Mouse (Mus musculus) liver (tissue): ENCODE results near the gene Calcoco2.

Experiments used
- DNase-seq: peaks from one replicate; pipeline ENCODE4 v3.0.0-alpha.2; 2020; ENCODE audit warnings: mixed read lengths

Calcoco2 gene

DNA sequence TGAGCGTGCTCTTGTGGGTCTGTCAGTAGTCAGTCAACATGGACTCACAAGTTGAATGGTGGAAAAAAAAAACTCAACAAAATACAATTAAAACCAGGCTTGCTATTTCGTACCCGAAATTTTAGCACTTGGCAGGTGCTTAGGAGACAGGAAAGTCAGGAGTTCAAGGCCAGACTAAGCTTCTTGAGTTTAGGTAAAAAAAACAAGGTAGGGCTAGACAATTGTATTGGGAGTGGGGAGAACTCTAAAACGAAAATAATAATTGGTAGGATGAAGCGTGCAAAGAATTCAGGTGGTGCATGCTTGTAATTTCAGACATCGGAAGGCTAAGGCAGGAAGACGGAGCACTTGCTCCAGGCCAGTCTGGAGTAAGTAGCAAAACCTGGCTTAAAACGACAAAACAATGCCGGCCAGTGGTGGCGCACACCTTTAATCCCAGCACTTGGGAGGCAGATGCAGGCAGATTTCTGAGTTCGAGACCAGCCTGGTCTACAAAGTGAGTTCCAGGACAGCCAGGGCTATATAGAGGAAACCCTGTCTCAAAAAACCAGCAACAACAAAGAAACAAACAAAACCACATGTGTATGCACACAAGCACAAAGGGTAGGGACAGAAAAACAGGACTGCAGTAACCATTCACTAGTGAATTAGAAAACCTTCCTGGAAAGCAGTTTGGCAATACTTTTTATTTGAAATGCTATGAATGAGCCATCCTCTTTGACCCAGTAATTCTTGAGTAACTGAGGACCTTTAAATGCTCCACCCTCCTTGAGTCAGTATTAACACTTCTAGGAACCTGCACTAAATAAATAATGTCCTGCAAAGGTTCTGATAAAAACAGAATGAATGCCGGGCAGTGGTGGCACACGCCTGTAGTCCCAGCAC is 35.3 kb downstream of the Calcoco2 start:
- DNase-seq = no peak

DNA sequence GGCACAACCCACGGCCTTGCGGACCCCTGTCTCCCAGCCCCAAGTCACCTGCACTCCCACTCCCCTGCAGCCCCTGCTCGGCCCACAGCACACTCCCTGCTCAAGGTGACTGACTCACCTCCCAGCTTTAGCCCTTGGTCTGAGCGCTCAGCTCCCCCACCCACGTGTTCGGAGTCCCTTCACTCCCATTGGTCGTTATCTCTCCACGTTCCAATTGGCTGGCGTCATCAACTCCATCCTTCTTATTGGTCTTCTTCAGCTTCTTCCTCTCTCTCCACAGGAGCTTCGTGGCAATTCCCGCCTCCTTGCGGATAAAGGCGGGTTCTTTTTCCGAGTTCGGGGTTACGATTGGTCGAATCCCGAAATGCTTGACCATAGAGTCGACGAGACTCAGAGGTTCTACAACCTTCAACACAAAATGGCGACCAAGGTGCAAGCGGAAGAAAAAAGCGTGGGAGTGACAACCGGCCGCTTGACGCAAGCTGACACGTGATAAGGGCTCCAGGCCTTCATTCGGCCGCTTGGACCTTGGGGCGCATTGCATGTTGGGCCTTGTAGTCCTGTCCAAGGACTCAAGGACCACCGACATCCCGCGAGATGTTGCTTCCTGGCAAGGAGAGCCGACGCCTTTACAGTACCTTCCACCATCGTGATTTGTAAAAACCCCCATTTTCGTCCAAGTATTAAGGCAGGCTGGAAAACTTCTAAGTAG is 36.1 kb downstream of the Calcoco2 start, which contains the start of gene Atp5g1:
Gene Atp5g1 (minus strand): TSS at position 162 of the 712 bp plus-strand sequence.
- DNase-seq = peak; percentile 97

DNA sequence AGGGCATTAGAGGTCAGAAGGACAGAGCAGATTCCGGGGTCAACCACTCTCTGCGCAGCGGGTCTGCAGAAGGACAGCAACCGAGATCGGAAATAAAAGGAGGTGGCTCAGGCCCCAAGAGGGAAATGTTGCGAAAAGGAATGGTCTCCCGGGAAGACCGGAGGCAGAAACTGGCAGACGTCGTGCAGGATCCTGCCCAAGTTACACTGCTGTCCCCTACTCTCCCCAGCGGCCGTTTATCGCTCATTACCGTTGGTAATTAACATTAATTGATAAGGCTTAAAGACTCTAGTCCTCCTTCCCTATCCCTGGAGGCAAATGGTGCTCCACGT is 36.6 kb downstream of the Calcoco2 start:
- DNase-seq = no peak

DNA sequence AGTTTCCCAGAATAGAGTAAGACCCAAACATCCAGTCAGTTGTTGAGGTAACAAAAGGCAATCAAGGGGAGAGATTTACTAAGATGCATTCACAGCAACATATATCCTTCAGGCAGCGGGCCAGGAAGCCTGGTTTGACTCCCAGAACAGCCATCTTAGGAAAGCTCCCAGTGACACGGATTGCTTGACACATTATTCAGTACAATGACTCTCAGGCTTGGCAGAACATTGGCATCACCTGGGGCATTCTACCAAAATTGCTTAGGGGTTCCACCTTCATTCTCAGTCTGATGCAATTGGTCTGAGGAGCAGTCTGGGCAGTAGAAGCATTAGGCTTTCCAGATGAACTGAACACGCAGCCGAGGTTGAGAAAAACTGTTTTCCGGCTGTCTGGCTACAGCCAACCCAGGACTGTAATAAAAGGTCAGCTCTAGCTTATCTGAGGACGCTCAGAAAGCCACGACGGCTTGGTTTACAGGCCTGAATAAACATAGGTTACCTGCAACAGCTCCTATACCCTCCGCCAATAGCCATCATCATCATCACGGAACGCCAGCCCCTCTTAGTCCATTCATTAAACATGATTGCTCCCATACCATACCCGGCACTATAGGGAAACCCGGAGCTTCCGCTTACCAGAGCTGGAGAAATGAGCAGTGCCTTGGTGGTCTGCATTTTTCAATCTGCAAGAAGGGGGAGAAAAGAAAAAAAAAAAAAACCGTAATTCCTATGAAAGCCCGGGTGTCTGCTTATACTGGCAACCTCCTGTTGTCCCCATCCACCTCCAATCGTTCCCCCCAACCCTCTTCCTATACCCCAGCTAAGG is 37.2 kb downstream of the Calcoco2 start:
- DNase-seq = peak; percentile 10

DNA sequence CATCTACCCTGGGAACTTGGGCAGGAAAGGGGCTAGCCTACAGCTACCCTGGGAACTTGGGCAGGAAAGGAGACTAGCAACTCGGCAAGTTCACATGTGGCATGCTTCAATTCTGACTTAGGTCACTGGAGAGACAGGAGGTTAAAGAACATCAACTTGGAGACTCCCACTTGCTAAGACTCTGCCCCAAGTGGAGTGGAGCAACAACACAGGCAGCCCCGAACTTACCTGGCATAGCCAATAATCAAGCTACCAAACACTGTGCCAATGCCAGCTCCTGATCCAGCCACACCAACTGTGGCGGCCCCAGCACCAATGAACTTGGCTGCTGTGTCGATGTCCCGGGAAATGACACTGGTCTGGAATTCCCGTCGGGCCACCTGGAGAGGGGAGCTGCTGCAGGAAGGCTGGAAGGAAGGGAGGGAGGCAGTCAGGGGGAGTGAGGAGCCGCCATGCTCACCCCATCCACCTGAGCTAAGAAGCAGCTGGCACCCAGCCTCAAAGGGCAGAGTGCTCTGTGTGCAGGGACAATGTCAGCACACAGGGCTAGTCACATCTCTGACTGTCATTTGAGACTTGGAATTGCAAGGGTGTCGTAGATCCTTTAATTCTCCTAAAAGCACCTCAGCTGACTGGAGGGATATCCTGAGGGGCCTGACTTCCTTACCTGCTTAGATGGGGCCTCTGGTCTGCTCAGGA is 38.3 kb downstream of the Calcoco2 start:
- no peak for DNase-seq

DNA sequence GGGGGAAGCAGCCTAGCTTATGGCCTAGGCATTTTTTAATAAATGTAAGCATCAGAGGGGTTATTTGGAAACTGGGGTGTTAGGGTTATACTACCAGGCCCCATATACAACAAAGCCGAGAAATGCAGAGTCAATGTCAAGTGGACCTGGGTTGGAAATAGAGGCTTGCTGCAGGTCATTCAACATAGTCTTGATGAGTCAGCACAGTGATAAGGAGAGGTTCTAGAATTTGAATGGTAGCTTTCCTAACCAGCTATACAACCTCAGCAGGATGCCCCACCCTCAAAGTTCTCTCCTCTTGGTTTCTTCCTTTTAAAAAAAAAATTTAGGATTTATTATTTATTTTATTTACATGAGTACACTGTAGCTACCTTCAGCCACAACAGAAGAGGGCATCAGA is 40.8 kb downstream of the Calcoco2 start:
- no peak for DNase-seq

DNA sequence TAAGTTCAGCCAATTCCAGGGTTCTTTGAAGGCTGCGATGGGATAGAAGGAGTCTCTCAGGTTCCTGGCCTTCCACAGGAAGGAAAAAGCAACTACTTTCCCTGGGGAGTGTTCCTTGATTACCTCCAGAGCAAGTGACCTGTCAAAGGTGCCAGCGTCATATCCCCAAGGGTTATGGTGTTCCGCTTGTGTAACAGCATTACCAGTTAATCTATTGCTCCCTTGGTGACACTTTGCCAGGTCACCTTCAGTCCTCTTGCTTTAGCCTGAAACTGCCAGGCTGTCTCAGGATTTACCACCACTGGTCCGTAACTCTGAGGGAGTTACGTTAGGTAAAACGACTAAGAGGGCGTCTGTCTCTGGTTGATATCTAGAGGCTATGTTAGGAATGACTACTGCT is 41.4 kb downstream of the Calcoco2 start:
- no peak for DNase-seq

DNA sequence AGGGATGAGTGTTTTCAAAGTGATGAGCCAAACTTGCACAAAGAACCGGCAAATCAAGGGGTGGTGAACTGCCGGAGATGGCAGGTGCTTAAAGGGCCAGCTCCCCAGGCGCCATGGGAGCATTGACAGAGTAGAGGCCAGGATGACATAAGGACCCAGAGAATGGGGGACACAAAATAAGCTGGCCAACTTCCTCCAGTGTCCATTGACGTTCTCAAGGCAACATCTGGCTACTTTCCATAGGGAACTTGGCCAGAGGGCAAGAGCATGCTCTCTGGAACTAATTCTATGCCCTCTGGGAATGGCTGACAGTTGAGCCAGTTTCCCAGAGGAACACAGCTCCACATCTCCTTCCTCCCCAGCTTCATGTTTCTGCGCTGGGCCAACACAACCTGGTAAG is 43.5 kb downstream of the Calcoco2 start:
- DNase-seq = no peak

DNA sequence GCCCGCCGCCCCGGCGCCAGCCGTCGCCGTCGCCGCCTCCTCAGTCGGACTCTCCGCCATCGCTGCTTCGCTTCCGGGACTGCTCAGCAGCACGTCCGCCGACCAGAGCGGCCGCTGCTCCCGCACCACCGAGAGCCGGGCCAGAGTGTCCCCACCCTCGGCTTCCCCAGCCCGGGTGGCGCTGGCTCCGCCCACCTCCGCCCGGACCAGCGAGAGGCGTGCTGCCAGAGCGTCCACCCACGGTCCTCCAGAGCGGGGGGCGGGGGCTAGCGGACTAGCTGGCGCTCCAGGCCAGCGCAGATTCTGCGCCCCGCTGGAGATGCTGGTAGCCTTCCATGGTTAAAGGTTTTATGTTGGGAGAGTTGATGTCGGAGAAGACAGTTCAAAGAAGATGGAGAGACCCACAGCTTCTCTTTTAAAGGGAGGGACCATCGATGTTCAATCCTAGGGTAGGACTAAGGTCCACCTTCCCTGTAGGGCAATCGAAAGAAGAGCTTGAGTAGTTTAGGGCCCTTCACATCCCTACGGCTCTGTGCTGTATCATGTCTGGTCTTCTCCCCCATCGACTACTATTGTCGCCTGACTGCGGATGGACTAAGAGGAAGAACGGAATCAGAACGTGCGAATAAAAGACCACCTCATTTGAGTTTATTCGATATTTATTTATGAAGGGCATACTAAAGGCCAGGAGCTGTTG is 46.4 kb downstream of the Calcoco2 start, which contains the start of gene Ube2z:
Gene Ube2z (minus strand): TSS at position 174 of the 697 bp plus-strand sequence.
- DNase-seq = peak; percentile 98

DNA sequence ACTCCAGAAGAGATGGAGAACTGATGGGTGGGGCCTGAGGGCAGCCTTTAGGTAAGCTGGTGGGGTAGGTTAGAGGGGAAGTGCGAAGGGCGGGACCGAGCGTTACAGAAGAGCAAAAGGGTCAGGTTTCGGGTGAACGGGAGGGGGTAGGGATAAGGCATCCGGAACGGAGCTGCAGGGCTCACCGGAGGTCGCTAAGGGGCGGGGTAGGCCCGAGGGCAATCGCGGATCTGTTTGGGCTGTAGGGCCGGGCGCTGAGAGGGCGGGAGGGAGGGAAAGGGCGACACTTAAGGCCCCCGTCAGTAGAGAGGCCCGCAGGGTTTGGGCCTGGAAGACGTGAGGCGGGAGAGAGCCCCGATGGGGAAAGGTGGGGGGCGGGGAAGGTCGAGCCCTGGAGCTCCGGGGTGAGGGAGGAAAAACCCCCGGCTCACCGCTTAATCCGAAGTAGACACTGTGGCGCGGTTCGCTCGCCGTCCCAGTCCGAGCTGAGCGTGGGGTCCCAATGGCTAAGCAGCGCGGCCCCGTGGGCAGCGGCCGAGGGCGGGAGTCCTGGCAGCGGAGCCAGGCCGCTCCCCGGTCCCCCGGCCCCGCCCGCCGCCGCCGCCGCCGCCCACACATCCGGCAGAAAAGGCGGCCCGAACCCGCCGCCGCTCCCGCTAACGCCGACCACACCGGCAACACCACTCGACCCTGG is 47.1 kb downstream of the Calcoco2 start:
- peak; percentile 64 for DNase-seq

DNA sequence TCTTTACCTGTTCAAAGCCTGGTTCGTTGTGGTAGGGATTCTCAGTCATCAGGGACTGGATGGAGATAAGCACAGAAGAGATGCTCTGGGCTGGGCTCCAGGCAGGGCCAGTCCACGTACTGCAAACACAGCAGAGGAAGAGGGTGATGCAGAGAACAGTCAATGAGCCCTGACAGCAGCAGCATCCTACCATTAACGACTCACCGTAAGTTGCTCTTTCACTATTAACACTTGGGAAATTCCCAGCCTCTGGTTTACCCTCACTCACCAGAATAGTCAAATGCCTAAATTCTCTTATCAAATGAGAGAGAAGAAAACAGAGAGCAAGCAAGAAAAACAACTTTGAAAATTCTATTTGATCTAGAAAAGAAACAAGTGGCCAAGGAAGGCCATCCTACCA is 53.5 kb downstream of the Calcoco2 start:
- DNase-seq = no peak

DNA sequence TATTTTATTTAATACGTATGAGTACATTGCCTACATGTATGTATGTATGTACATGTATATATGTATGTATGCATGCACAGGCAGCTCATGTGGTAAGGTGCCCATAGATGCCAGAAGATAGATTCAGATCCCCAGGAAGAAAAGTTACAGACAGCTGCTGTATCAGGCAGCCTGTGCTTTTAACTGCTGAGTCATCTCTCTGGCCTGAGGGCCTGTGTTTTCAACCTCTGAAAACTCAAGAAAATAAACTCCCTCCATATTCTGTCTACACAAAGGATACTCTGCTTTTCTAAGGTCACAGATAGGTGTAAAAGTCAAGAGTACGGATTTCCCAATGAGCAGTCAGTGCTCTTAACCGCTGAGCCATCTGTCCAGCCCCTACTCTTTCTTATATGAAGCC is 60.9 kb downstream of the Calcoco2 start:
- DNase-seq = no peak

DNA sequence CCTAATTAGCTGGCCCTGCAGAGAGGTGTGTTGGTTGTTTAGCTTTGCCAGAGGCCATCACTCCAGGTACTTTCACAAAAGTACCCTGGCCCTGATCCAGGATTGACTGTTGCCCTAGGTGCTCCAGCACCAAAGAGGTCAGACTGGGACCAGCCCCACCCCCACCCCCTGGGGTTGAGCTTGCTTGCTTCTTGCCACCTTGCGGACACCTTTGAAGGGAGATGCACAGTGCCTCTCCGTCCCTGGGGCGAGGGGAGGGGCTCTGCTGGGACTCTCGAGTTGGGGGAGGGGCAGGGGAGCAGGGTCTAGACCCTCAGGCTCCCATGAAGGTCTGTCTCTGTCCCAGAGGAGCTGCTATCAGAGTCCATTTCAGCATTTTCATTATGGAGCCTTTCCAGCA is 61.8 kb downstream of the Calcoco2 start:
- DNase-seq = no peak
